ENCODE assay signal across 11 mouse cellular contexts in the genomic region with DNA sequence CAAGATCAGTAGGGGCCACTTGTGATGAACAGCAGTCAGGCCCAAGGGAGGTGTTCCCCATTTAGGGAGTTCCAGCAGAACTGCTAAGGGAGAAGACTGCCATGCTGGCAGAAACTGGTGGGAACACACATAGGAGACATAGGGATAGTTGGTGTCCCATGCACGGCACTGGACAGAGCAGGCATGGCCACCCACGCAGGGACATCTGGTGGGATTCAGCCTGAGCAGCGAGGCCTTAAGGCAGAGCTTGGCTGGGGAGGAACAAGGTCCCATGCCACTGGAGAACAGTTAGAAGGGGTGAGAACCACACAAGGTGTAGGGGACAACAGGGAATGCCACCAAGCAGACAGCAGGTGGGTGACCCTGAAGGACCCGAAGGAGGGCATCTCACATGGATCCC. TPM values are rescaled to one million over a fixed set of nuclear protein-coding genes. Genes with fewer than 3 reads are reported as not detected.
A peak's percentile ranks its signal among the peaks of the same experiment; 100 is the strongest.
DNase-seq lines count a peak whose midpoint lies in the region; ATAC-seq and TF ChIP-seq lines count a peak whose summit lies in the region.
"Had no signal": no experiment of that assay in that cellular context is flagged by ENCODE, and none has a peak within 500 bp of the region (broad histone marks: within the 10 kb centered on the region; RNA-seq: fewer than 3 reads in every experiment).

No protein-coding gene starts in this region.

- peak overlapping the region; percentile 93 for H3K27ac ChIP-seq in gastrocnemius, adult 2 months
- H3K27ac ChIP-seq in forebrain, embryonic 11.5 days (ENCODE audit: low read depth, low read length): peak overlapping the region; percentile 31; the same call in 1 of the 2 replicates
- H3K27ac ChIP-seq in hindbrain, embryonic 15.5 days (replicated peaks): peak overlapping the region; percentile 86
- peak overlapping the region; percentile 74 for H3K27ac ChIP-seq in neural tube, embryonic 12.5 days
- no peak overlapping the region for H3K27ac ChIP-seq in kidney, embryonic 14.5 days (ENCODE audit: low read depth, low read length)
- H3K27ac ChIP-seq in liver, embryonic 12.5 days: no peak overlapping the region

- no peaks in the 10 kb centered on the region for H3K9me3 ChIP-seq in forebrain, embryonic 11.5 days (ENCODE audit: control insufficient read depth, low read length)
- no peaks in the 10 kb centered on the region for H3K9me3 ChIP-seq in hindbrain, embryonic 15.5 days
- no peaks in the 10 kb centered on the region for H3K9me3 ChIP-seq in neural tube, embryonic 12.5 days
- no peaks in the 10 kb centered on the region for H3K9me3 ChIP-seq in kidney, embryonic 14.5 days (ENCODE audit: control insufficient read depth, low read length)
- no peaks in the 10 kb centered on the region for H3K9me3 ChIP-seq in liver, embryonic 12.5 days (replicated peaks)

- H3K4me3 ChIP-seq in gastrocnemius, adult 2 months: no peak overlapping the region
- H3K4me3 ChIP-seq in forebrain, embryonic 11.5 days (ENCODE audit: low read depth, low read length): no peak overlapping the region
- H3K4me3 ChIP-seq in hindbrain, embryonic 15.5 days: no peak overlapping the region
- no peak overlapping the region for H3K4me3 ChIP-seq in neural tube, embryonic 12.5 days
- H3K4me3 ChIP-seq in kidney, embryonic 14.5 days (ENCODE audit: low read length): no peak overlapping the region
- no peak overlapping the region for H3K4me3 ChIP-seq in liver, embryonic 12.5 days

- DNase-seq in gastrocnemius, adult 2 months: no peak
- DNase-seq in gastrocnemius, adult 18-20 months (ENCODE audit: low spot score): no peak
- DNase-seq in forebrain, embryonic 11.5 days (ENCODE audit: low spot score): no peak
- DNase-seq: kidney, adult 18-20 months; thymus, postnatal 14 days had no signal

- no peaks in the 10 kb centered on the region for H3K36me3 ChIP-seq in forebrain, embryonic 11.5 days (ENCODE audit: control insufficient read depth, insufficient read depth, low read length)
- H3K36me3 ChIP-seq in hindbrain, embryonic 15.5 days: no peaks in the 10 kb centered on the region
- no peaks in the 10 kb centered on the region for H3K36me3 ChIP-seq in neural tube, embryonic 12.5 days
- no peaks in the 10 kb centered on the region for H3K36me3 ChIP-seq in kidney, embryonic 14.5 days (ENCODE audit: control insufficient read depth, insufficient read depth, low read length)
- no peaks in the 10 kb centered on the region for H3K36me3 ChIP-seq in liver, embryonic 12.5 days

- no peak for TF ChIP-seq CTCF in gastrocnemius, adult 2 months (IDR thresholded peaks at IDR 0.05)

- H3K27me3 ChIP-seq in forebrain, embryonic 11.5 days (ENCODE audit: control insufficient read depth, insufficient read depth, low read length): no peaks in the 10 kb centered on the region
- H3K27me3 ChIP-seq in hindbrain, embryonic 15.5 days: no peaks in the 10 kb centered on the region
- no peaks in the 10 kb centered on the region for H3K27me3 ChIP-seq in neural tube, embryonic 12.5 days (replicated peaks)
- no peaks in the 10 kb centered on the region for H3K27me3 ChIP-seq in kidney, embryonic 14.5 days (ENCODE audit: control insufficient read depth, insufficient read depth, low read length)
- no peaks in the 10 kb centered on the region for H3K27me3 ChIP-seq in liver, embryonic 12.5 days (replicated peaks)

- WGBS in forebrain, embryonic 11.5 days: 89% methylated on average over 4 of the region's 4 CpGs
- WGBS in hindbrain, embryonic 15.5 days: 73% methylated on average over 4 of the region's 4 CpGs
- 88% methylated on average over 4 of the region's 4 CpGs for WGBS in neural tube, embryonic 12.5 days
- WGBS in kidney, embryonic 14.5 days: 84% methylated on average over 4 of the region's 4 CpGs
- WGBS in liver, embryonic 12.5 days (ENCODE audit: insufficient replicate concordance): 64% methylated on average over 4 of the region's 4 CpGs

- no peak for ATAC-seq in forebrain, embryonic 11.5 days (replicated peaks; ENCODE audit: low FRiP score)
- ATAC-seq in hindbrain, embryonic 15.5 days (ENCODE audit: low FRiP score, low read depth): no peak
- ATAC-seq in neural tube, embryonic 12.5 days (ENCODE audit: low FRiP score, low read depth): no peak
- ATAC-seq in kidney, embryonic 14.5 days (ENCODE audit: low FRiP score, low TSS enrichment): no peak
- ATAC-seq in cerebellum, adult (ENCODE audit: insufficient number of reproducible peaks, low FRiP score, low TSS enrichment): no peak
- ATAC-seq in liver, embryonic 12.5 days: no peak
- ATAC-seq: lung, postnatal 0 days had no signal

- peaks cover 79% of the 10 kb centered on the region for H3K4me1 ChIP-seq in forebrain, embryonic 11.5 days (replicated peaks; ENCODE audit: control insufficient read depth, insufficient read depth, low read length)
- H3K4me1 ChIP-seq in hindbrain, embryonic 15.5 days (replicated peaks): peaks cover 100% of the 10 kb centered on the region
- peaks cover 99% of the 10 kb centered on the region for H3K4me1 ChIP-seq in neural tube, embryonic 12.5 days
- peaks cover 97% of the 10 kb centered on the region for H3K4me1 ChIP-seq in kidney, embryonic 14.5 days (ENCODE audit: control insufficient read depth, insufficient read depth, low read length)
- H3K4me1 ChIP-seq in liver, embryonic 12.5 days: peaks cover 85% of the 10 kb centered on the region

- no peak overlapping the region for H3K9ac ChIP-seq in forebrain, embryonic 11.5 days (ENCODE audit: low read length)
- no peak overlapping the region for H3K9ac ChIP-seq in hindbrain, embryonic 15.5 days
- H3K9ac ChIP-seq in neural tube, embryonic 12.5 days: 0 out of 2 replicates have a peak overlapping the region, but pooled peaks have one; percentile 36
- no peak overlapping the region for H3K9ac ChIP-seq in kidney, embryonic 14.5 days (ENCODE audit: low read depth, low read length)
- no peak overlapping the region for H3K9ac ChIP-seq in liver, embryonic 12.5 days

- intact Hi-C loops in gastrocnemius, adult 2 months (cut with DNase I): no loop called here

- no peak overlapping the region for H3K4me2 ChIP-seq in forebrain, embryonic 11.5 days (ENCODE audit: low read depth, low read length, severe bottlenecking)
- no peak overlapping the region for H3K4me2 ChIP-seq in hindbrain, embryonic 15.5 days
- H3K4me2 ChIP-seq in neural tube, embryonic 12.5 days (replicated peaks): peak overlapping the region; percentile 27
- H3K4me2 ChIP-seq in kidney, embryonic 14.5 days (replicated peaks; ENCODE audit: low read depth, low read length): no peak overlapping the region
- no peak overlapping the region for H3K4me2 ChIP-seq in liver, embryonic 12.5 days

RNA-seq across cellular contexts. Expression of gene Ncor2, which starts 23.6 kb away (rescaled TPM):
- 100 to 1,000 TPM; 123 to 153 TPM for total RNA-seq in gastrocnemius, adult 2 months (2021)
- 100 to 1,000 TPM; 118 to 134 TPM for total RNA-seq in gastrocnemius, adult 18-20 months (2021)
- polyA plus RNA-seq in forebrain, embryonic 11.5 days (2014; fragmentation: Nextera tagmentation; extraction: Ambion mirVana): 27.3 and 29.5 TPM in 2 replicates
- polyA plus RNA-seq in hindbrain, embryonic 15.5 days (2015; fragmentation: Nextera tagmentation; extraction: Ambion mirVana): 26.3 and 28.7 TPM in 2 replicates
- 36.0 and 36.9 TPM in 2 replicates for polyA plus RNA-seq in neural tube, embryonic 12.5 days (2016; fragmentation: Nextera tagmentation; extraction: Ambion mirVana)
- 34.6 and 35.0 TPM in 2 replicates for polyA plus RNA-seq in kidney, embryonic 14.5 days (2014; fragmentation: Nextera tagmentation; extraction: Ambion mirVana)
- 9.7 and 10.0 TPM in 2 replicates for polyA plus RNA-seq in liver, embryonic 12.5 days (2016; fragmentation: Nextera tagmentation; extraction: Ambion mirVana)

Comparison
In these comparisons a context has a peak if more than half of its experiments do, and no peak if none do; other contexts are left out.
1. H3K27ac ChIP-seq: peak in gastrocnemius, adult 2 months (single experiment), forebrain, embryonic 11.5 days (single experiment), hindbrain, embryonic 15.5 days (single experiment) and neural tube, embryonic 12.5 days (single experiment); none in kidney, embryonic 14.5 days (single experiment) and liver, embryonic 12.5 days (single experiment).